In genomic region chr19:53490898-53491297, GRCm38 (mm10) we compare ENCODE assay signal across 24 mouse cellular contexts. TPM values are rescaled to one million over a fixed set of nuclear protein-coding genes. Genes with fewer than 3 reads are reported as not detected.
DNase-seq lines count a peak whose midpoint lies in the region; ATAC-seq and TF ChIP-seq lines count a peak whose summit lies in the region.
"Had no signal": no experiment of that assay in that cellular context is flagged by ENCODE, and none has a peak within 500 bp of the region (broad histone marks: within the 10 kb centered on the region; RNA-seq: fewer than 3 reads in every experiment).

No protein-coding gene starts in this region.

- H3K9me3 ChIP-seq in forebrain, embryonic 10.5 days = no peaks in the 10 kb centered on the region
- H3K9me3 ChIP-seq in forebrain, embryonic 13.5 days (replicated peaks) = no peaks in the 10 kb centered on the region
- H3K9me3 ChIP-seq in lung, postnatal 0 days (ENCODE audit: low read length) = no peaks in the 10 kb centered on the region
- H3K9me3 ChIP-seq: heart, embryonic 13.5 days had no signal

- H3K4me2 ChIP-seq in forebrain, embryonic 13.5 days = no peak overlapping the region
- no peak overlapping the region for H3K4me2 ChIP-seq in lung, postnatal 0 days (replicated peaks; ENCODE audit: low read depth, low read length)
- H3K4me2 ChIP-seq: heart, embryonic 13.5 days; hindbrain, embryonic 14.5 days had no signal

- 84% methylated on average over 8 of the region's 8 CpGs for WGBS in forebrain, embryonic 10.5 days
- 82% methylated on average over 8 of the region's 8 CpGs for WGBS in forebrain, embryonic 13.5 days
- WGBS in lung, postnatal 0 days = 67% methylated on average over 8 of the region's 8 CpGs

- no peak overlapping the region for H3K9ac ChIP-seq in forebrain, embryonic 13.5 days
- no peak overlapping the region for H3K9ac ChIP-seq in lung, postnatal 0 days (replicated peaks; ENCODE audit: low read depth)
- H3K9ac ChIP-seq: forebrain, postnatal 0 days; heart, embryonic 13.5 days; hindbrain, embryonic 14.5 days had no signal

- peak; percentile 42; the same call in 1 of the 2 replicates for TF ChIP-seq EP300 in lung, postnatal 0 days (IDR thresholded peaks at IDR 0.05)

- H3K4me1 ChIP-seq in forebrain, embryonic 10.5 days = peaks cover 5% of the 10 kb centered on the region; the same call in 1 of the 2 replicates
- H3K4me1 ChIP-seq in forebrain, embryonic 13.5 days = no peaks in the 10 kb centered on the region
- H3K4me1 ChIP-seq in lung, postnatal 0 days (ENCODE audit: insufficient read depth, low read depth, low read length) = no peaks in the 10 kb centered on the region

- 0 out of 2 replicates have a peak overlapping the region, but pooled peaks have one; percentile 27 for H3K27ac ChIP-seq in forebrain, embryonic 10.5 days
- H3K27ac ChIP-seq in forebrain, embryonic 13.5 days = no peak overlapping the region
- no peak overlapping the region for H3K27ac ChIP-seq in lung, postnatal 0 days (ENCODE audit: low read length)
- H3K27ac ChIP-seq: gastrocnemius, adult 2 months; heart, embryonic 13.5 days; hindbrain, embryonic 14.5 days; hindbrain, postnatal 0 days had no signal

- ATAC-seq in forebrain, embryonic 13.5 days = no peak
- ATAC-seq in lung, postnatal 0 days = peak; percentile 70
- ATAC-seq: forebrain, embryonic 14.5 days; forebrain, postnatal 0 days; hindbrain, postnatal 0 days; Patski had no signal

- no peaks in the 10 kb centered on the region for H3K27me3 ChIP-seq in forebrain, embryonic 10.5 days (ENCODE audit: poor library complexity, severe bottlenecking)
- H3K27me3 ChIP-seq in forebrain, embryonic 13.5 days = no peaks in the 10 kb centered on the region
- H3K27me3 ChIP-seq in lung, postnatal 0 days (replicated peaks; ENCODE audit: insufficient read depth, low read length) = no peaks in the 10 kb centered on the region; the same call in 1 of the 2 replicates
- H3K27me3 ChIP-seq: heart, embryonic 13.5 days had no signal

- DNase-seq in forebrain, embryonic 10.5 days (ENCODE audit: extremely low spot score, low spot score) = no peak
- peak; percentile 30 for DNase-seq in lung, postnatal 0 days (ENCODE audit: low spot score)
- DNase-seq in lung, postnatal 10 days = no peak
- peak; percentile 29 for DNase-seq in Muller cell, postnatal 12 days (ENCODE audit: inconsistent ontology term)
- DNase-seq in fibroblast of lung, adult 2 months (ENCODE audit: low read depth) = peak; percentile 31
- DNase-seq in urinary bladder, adult 2 months (ENCODE audit: low spot score) = no peak
- DNase-seq in ovary, postnatal 36 days (ENCODE audit: low spot score) = no peak
- DNase-seq: adrenal gland, postnatal 10 days; adrenal gland, postnatal 36 days; cerebellum, adult 18-20 months; cerebellum, adult 9-10 months; cerebellum, postnatal 14 days; forebrain, postnatal 0 days; gastrocnemius, adult 2 months; gastrocnemius, postnatal 14 days; heart, adult 11 months; heart, postnatal 14 days; heart, postnatal 4 days had no signal

- no peak for TF ChIP-seq CTCF in lung, postnatal 0 days (IDR thresholded peaks at IDR 0.05)

- H3K4me3 ChIP-seq in forebrain, embryonic 10.5 days = no peak overlapping the region
- H3K4me3 ChIP-seq in forebrain, embryonic 13.5 days = no peak overlapping the region
- H3K4me3 ChIP-seq in lung, postnatal 0 days (ENCODE audit: low read depth, low read length) = no peak overlapping the region
- H3K4me3 ChIP-seq: gastrocnemius, adult 2 months; heart, embryonic 13.5 days had no signal

- H3K36me3 ChIP-seq in forebrain, embryonic 10.5 days (replicated peaks) = no peaks in the 10 kb centered on the region
- H3K36me3 ChIP-seq in forebrain, embryonic 13.5 days (ENCODE audit: poor library complexity, severe bottlenecking) = no peaks in the 10 kb centered on the region
- no peaks in the 10 kb centered on the region for H3K36me3 ChIP-seq in lung, postnatal 0 days (ENCODE audit: insufficient read depth, low read length)
- H3K36me3 ChIP-seq: heart, embryonic 13.5 days had no signal

RNA-seq across cellular contexts. Expression of gene Dusp5, which starts 38.0 kb away (rescaled TPM):
- 9.0 and 9.2 TPM in 2 replicates for polyA plus RNA-seq in forebrain, embryonic 10.5 days (2016; fragmentation: Nextera tagmentation; extraction: Ambion mirVana)
- 1.5 and 1.8 TPM in 2 replicates for polyA plus RNA-seq in forebrain, embryonic 13.5 days (2015; fragmentation: Nextera tagmentation; extraction: Ambion mirVana)
- polyA plus RNA-seq in lung, postnatal 0 days (2015; fragmentation: Nextera tagmentation; extraction: Ambion mirVana) = 10.6 and 10.9 TPM in 2 replicates
- 5.6 and 7.3 TPM in 2 replicates for polyA plus RNA-seq in urinary bladder, adult 2 months (2012; rRNA removed)

Comparison
In these comparisons a context has a peak if more than half of its experiments do, and no peak if none do; other contexts are left out.
1. DNase-seq: peak in lung, postnatal 0 days (single experiment), Muller cell, postnatal 12 days (single experiment) and fibroblast of lung, adult 2 months (single experiment); none in forebrain, embryonic 10.5 days (single experiment), lung, postnatal 10 days (single experiment), urinary bladder, adult 2 months (single experiment) and ovary, postnatal 36 days (single experiment).